Mouse (Mus musculus): ENCODE measurements at regions not wholly inside any gene's neighbourhood (a gene's known extent, or its start where the extent isn't known, plus 50 kb on each side); places are given as distances from the start of the nearest gene placed in this dataset.

GRCm38 (mm10) chr6:68151569-68151968 is 616.0 kb upstream of the Tacstd2 start:
- no peak overlapping the region for H3K27ac ChIP-seq (ENCODE audit: insufficient read depth, low read depth, low read length, poor library complexity, severe bottlenecking)
- no peak for DNase-seq (ENCODE audit: low read depth, low spot score)
- TF ChIP-seq ZNF384 (IDR thresholded peaks at IDR 0.05; ENCODE audit: low read depth, low read length) (no peak), ZC3H11A (IDR thresholded peaks at IDR 0.05; ENCODE audit: borderline replicate concordance, low read depth, low read length) (no peak), MAFK (IDR thresholded peaks at IDR 0.05; ENCODE audit: insufficient read depth, low read depth, low read length) (no peak), HCFC1 (IDR thresholded peaks at IDR 0.05; ENCODE audit: borderline replicate concordance, insufficient read depth, low read length) (no peak), CHD2 (IDR thresholded peaks at IDR 0.05; ENCODE audit: low read depth, low read length) (no peak)
- H3K9me3 ChIP-seq (ENCODE audit: control insufficient read depth, insufficient read depth, low read depth, low read length): no peaks in the 10 kb centered on the region
- no peak overlapping the region for H3K4me3 ChIP-seq (ENCODE audit: insufficient read depth in 1 of 2, low read depth in 1 of 2, low read length in 2 of 2, poor library complexity in 1 of 2, severe bottlenecking in 1 of 2)
- H3K36me3 ChIP-seq (ENCODE audit: control insufficient read depth, insufficient read depth, low read length, poor library complexity, severe bottlenecking): no peaks in the 10 kb centered on the region
- in situ Hi-C loops (cut with MboI; ENCODE audit: low sequenced_read_pairs in 2 of 2, unreplicated experiment in 2 of 2): no loop called here
- H3K4me1 ChIP-seq (ENCODE audit: control insufficient read depth in 2 of 2, insufficient read depth in 2 of 2, low read length in 2 of 2, poor library complexity in 1 of 2): no peaks in the 10 kb centered on the region
- no peak overlapping the region for H3K9ac ChIP-seq (ENCODE audit: insufficient read depth, low read depth, low read length, poor library complexity, severe bottlenecking)

GRCm38 (mm10) chr6:68102481-68102880 is 566.9 kb upstream of the Tacstd2 start:
- Histone ChIP-seq H3K9me3 (ENCODE audit: control insufficient read depth, insufficient read depth, low read depth, low read length) (no peaks in the 10 kb centered on the region), H3K36me3 (ENCODE audit: control insufficient read depth, insufficient read depth, low read length, poor library complexity, severe bottlenecking) (no peaks in the 10 kb centered on the region), H3K4me1 (ENCODE audit: control insufficient read depth in 2 of 2, insufficient read depth in 2 of 2, low read length in 2 of 2, poor library complexity in 1 of 2) (no peaks in the 10 kb centered on the region), H3K27ac (ENCODE audit: insufficient read depth, low read depth, low read length, poor library complexity, severe bottlenecking) (no peak overlapping the region), H3K4me3 (ENCODE audit: insufficient read depth in 1 of 2, low read depth in 1 of 2, low read length in 2 of 2, poor library complexity in 1 of 2, severe bottlenecking in 1 of 2) (no peak overlapping the region), H3K9ac (ENCODE audit: insufficient read depth, low read depth, low read length, poor library complexity, severe bottlenecking) (no peak overlapping the region)
- no peak for TF ChIP-seq ZNF384 (IDR thresholded peaks at IDR 0.05; ENCODE audit: low read depth, low read length)
- no peak for TF ChIP-seq CHD2 (IDR thresholded peaks at IDR 0.05; ENCODE audit: low read depth, low read length)
- no peak for TF ChIP-seq ZC3H11A (IDR thresholded peaks at IDR 0.05; ENCODE audit: borderline replicate concordance, low read depth, low read length)
- TF ChIP-seq HCFC1 (IDR thresholded peaks at IDR 0.05; ENCODE audit: borderline replicate concordance, insufficient read depth, low read length): no peak
- no peak for TF ChIP-seq MAFK (IDR thresholded peaks at IDR 0.05; ENCODE audit: insufficient read depth, low read depth, low read length)
- DNase-seq (ENCODE audit: low read depth, low spot score): peak; percentile 0
- in situ Hi-C loops (cut with MboI; ENCODE audit: low sequenced_read_pairs in 2 of 2, unreplicated experiment in 2 of 2): no loop called here

Data from ES-E14 (cell line).